Mouse (Mus musculus): ENCODE measurements around the gene Acp5. TPM values are rescaled to one million over a fixed set of nuclear protein-coding genes. Genes with fewer than 3 reads are reported as not detected.
A peak's percentile ranks its signal among the peaks of the same experiment; 100 is the strongest.

The Acp5 gene
- polyA plus RNA-seq, 1 experiment from 2014 or later, result 26.1 TPM

DNA sequence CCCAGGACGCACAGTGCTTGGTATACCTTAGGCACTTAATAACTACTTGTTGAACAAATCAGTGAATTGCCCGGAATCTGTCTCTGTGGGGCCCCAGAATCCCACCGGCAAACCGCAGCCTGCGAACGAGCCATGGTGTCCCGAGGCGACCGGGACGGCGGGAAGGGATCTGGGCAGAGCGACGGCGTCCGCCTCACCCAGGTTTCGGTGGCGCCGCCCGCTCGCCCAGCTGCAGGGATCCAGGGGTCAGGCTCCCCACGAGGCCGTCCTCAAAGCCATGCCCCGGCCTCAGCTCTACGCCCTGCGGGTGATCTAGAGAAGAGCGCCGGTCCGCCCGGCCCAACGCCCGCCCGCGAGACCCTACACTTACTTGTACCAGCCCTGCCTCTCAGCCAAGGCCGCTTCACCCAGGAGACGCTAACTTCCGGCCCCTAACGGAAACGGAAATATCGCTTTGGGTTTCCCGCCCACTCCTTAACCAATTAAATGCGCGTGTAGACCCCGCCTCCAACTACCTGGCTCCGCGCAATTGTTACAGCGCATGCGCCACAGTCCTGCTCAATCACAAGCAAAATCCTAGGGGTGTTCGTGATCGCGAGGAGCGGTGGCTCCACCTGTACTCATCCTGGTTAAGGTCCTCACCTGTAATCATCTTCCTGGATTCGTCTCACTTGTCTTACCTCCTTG is 18.6 kb downstream of the Acp5 start, which contains the start of gene Elof1:
TSS of gene Elof1 (minus strand) at position 433 of the 687 bp plus-strand sequence.
- H3K4me1 ChIP-seq, result peaks cover 22% of the 10 kb centered on the region
- WGBS, result under 1% methylated on average over 52 of the region's 52 CpGs
- H3K27ac ChIP-seq, result peak within 1 kb of the TSS; percentile 90

GRCm38 (mm10) chr9:22116086-22116485 is 19.4 kb downstream of the Acp5 start:
- Histone ChIP-seq H3K9me3 (no peaks in the 10 kb centered on the region), H3K4me3 (peak overlapping the region; percentile 88), H3K4me1 (peaks cover 22% of the 10 kb centered on the region), H3K36me3 (replicated peaks) (peaks cover 35% of the 10 kb centered on the region), H3K27ac (peak overlapping the region; percentile 90), H3K27me3 (ENCODE audit: poor library complexity, severe bottlenecking) (no peaks in the 10 kb centered on the region)
- WGBS, result 42% methylated on average over 15 of the region's 15 CpGs
- DNase-seq (ENCODE audit: extremely low spot score, low spot score), result no peak

More for the DNA sequence above, 18.6 kb downstream of the Acp5 start, which contains the start of gene Elof1:
- H3K36me3 ChIP-seq (replicated peaks), result peaks cover 27% of the 10 kb centered on the region
- DNase-seq (ENCODE audit: extremely low spot score, low spot score), result peak; percentile 96
- peak within 1 kb of the TSS; percentile 88 for H3K4me3 ChIP-seq
- no peaks in the 10 kb centered on the region for H3K27me3 ChIP-seq (ENCODE audit: poor library complexity, severe bottlenecking)
- H3K9me3 ChIP-seq, result no peaks in the 10 kb centered on the region

- Histone ChIP-seq H3K36me3 (replicated peaks) (peaks cover 40% of the 10 kb centered on the region), H3K9me3 (no peaks in the 10 kb centered on the region), H3K4me1 (peaks cover 22% of the 10 kb centered on the region), H3K4me3 (peak overlapping the region; percentile 88), H3K27me3 (ENCODE audit: poor library complexity, severe bottlenecking) (no peaks in the 10 kb centered on the region), H3K27ac (0 out of 2 replicates have a peak overlapping the region, but pooled peaks have one; percentile 90)
- no peak for DNase-seq (ENCODE audit: extremely low spot score, low spot score)
- WGBS, result 92% methylated on average over 4 of the region's 4 CpGs
Measured at GRCm38 (mm10) chr9:22115635-22116034, 19.9 kb downstream of the Acp5 start.

GRCm38 (mm10) chr9:22108194-22108593 is 27.3 kb downstream of the Acp5 start:
- no peak for DNase-seq (ENCODE audit: extremely low spot score, low spot score)
- Histone ChIP-seq H3K36me3 (replicated peaks) (peaks cover 47% of the 10 kb centered on the region), H3K27me3 (ENCODE audit: poor library complexity, severe bottlenecking) (no peaks in the 10 kb centered on the region), H3K4me3 (no peak overlapping the region), H3K4me1 (no peaks in the 10 kb centered on the region), H3K9me3 (no peaks in the 10 kb centered on the region; the same call in 1 of the 2 replicates), H3K27ac (no peak overlapping the region)
- 93% methylated on average over 9 of the region's 9 CpGs for WGBS

DNA sequence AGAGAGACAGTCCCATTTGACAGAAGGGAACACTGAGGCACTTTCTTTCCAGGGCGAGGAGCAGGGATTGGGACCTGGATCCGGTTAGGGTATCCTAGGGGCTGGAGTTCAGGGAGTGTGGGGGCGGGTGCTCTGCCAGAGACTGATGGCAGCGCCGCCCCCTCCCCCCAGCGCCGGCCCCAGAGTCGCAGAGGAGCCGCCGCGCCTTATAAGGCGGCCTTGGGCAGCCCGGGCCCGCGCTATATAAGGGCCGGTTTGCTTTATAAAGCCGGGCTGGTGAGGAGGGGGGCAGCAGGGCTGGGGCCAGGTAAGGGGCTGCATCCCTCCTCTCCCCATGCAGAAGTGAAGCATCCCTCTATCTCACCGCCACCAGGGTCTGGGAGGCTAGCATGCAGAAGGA is 35.6 kb downstream of the Acp5 start:
- DNase-seq (ENCODE audit: extremely low spot score, low spot score), result no peak
- WGBS, result 6% methylated on average over 18 of the region's 18 CpGs
- Histone ChIP-seq H3K27me3 (ENCODE audit: poor library complexity, severe bottlenecking) (peaks cover 61% of the 10 kb centered on the region), H3K4me1 (peaks cover 19% of the 10 kb centered on the region), H3K4me3 (no peak overlapping the region), H3K36me3 (replicated peaks) (no peaks in the 10 kb centered on the region), H3K9me3 (no peaks in the 10 kb centered on the region), H3K27ac (no peak overlapping the region)

- DNase-seq (ENCODE audit: extremely low spot score, low spot score), result no peak
- no peak within 1 kb of the TSS; the same call in 1 of the 2 replicates for H3K4me3 ChIP-seq
- peaks cover 66% of the 10 kb centered on the region for H3K27me3 ChIP-seq (ENCODE audit: poor library complexity, severe bottlenecking)
- 8% methylated on average over 14 of the region's 14 CpGs for WGBS
- H3K4me1 ChIP-seq, result peaks cover 19% of the 10 kb centered on the region
- no peaks in the 10 kb centered on the region for H3K36me3 ChIP-seq (replicated peaks)
- no peak within 1 kb of the TSS for H3K27ac ChIP-seq
- no peaks in the 10 kb centered on the region for H3K9me3 ChIP-seq
Measured at GRCm38 (mm10) chr9:22098993-22099696, 36.4 kb downstream of the Acp5 start, which contains the start of gene Cnn1. Cnn1 (plus strand) TSS chr9:22099216.

- peak overlapping the region; percentile 86 for H3K27ac ChIP-seq
- H3K36me3 ChIP-seq (replicated peaks), result no peaks in the 10 kb centered on the region
- peaks cover 19% of the 10 kb centered on the region for H3K4me1 ChIP-seq
- peak overlapping the region; percentile 55 for H3K4me3 ChIP-seq
- peak; percentile 78 for DNase-seq (ENCODE audit: extremely low spot score, low spot score)
- WGBS, result 5% methylated on average over 24 of the region's 24 CpGs
- peaks cover 61% of the 10 kb centered on the region for H3K27me3 ChIP-seq (ENCODE audit: poor library complexity, severe bottlenecking)
- no peaks in the 10 kb centered on the region for H3K9me3 ChIP-seq
Measured at GRCm38 (mm10) chr9:22095854-22096307, 39.6 kb downstream of the Acp5 start.

DNA sequence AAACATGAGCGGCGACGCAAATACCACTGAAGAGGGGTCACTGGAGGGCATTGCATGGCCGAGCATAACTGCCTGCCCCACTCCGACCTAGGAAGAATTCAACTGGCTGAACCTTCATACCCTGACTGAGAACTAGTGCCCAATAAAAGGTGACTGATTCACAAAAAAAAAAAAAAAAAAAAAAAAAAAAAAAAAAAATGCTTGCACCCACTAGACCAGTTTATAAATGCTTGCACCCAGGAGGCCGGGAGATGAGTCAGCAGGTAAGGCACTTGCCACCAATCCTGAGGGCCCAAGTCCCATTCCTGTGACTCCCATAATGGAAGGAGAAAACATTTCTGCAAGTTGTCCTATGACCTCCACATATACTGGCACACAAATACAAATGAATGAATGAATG is 42.8 kb downstream of the Acp5 start:
- Histone ChIP-seq H3K9me3 (no peaks in the 10 kb centered on the region), H3K27ac (no peak overlapping the region), H3K36me3 (replicated peaks) (no peaks in the 10 kb centered on the region), H3K4me3 (no peak overlapping the region), H3K27me3 (ENCODE audit: poor library complexity, severe bottlenecking) (peaks cover 30% of the 10 kb centered on the region), H3K4me1 (peaks cover 7% of the 10 kb centered on the region; the same call in 1 of the 2 replicates)
- 90% methylated on average over 6 of the region's 6 CpGs for WGBS
- DNase-seq (ENCODE audit: extremely low spot score, low spot score), result no peak

- H3K4me3 ChIP-seq, result no peak overlapping the region
- no peak overlapping the region for H3K27ac ChIP-seq
- no peak for DNase-seq (ENCODE audit: extremely low spot score, low spot score)
- WGBS, result 90% methylated on average over 7 of the region's 7 CpGs
- peaks cover 11% of the 10 kb centered on the region for H3K27me3 ChIP-seq (ENCODE audit: poor library complexity, severe bottlenecking)
- peaks cover 7% of the 10 kb centered on the region for H3K4me1 ChIP-seq
- no peaks in the 10 kb centered on the region for H3K9me3 ChIP-seq
- no peaks in the 10 kb centered on the region for H3K36me3 ChIP-seq (replicated peaks)
Measured at GRCm38 (mm10) chr9:22089986-22090385, 45.5 kb downstream of the Acp5 start.

DNA sequence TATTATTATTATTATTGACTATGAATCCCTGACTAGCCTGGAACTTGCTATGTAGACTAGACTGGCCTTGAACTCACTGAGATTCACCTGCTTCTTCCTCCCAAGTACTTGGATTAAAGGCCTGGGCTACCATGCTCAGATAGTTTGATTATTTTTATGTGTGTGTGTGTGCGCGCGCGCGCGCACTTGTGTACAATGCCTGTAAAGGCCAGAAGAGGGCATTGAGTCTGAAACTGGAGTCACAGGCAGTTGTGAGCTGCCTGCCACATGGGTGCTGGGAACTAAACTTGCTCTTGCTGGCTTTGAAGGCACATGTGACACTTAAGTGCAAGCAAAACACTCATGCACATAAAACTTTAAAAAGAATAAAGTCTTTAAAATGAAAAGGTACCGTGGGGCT is 46.2 kb downstream of the Acp5 start:
- Histone ChIP-seq H3K27me3 (ENCODE audit: poor library complexity, severe bottlenecking) (peaks cover 5% of the 10 kb centered on the region; the same call in 1 of the 2 replicates), H3K36me3 (replicated peaks) (no peaks in the 10 kb centered on the region), H3K9me3 (no peaks in the 10 kb centered on the region), H3K4me1 (peaks cover 13% of the 10 kb centered on the region), H3K4me3 (no peak overlapping the region), H3K27ac (no peak overlapping the region)
- WGBS, result 94% methylated on average over 7 of the region's 7 CpGs
- DNase-seq (ENCODE audit: extremely low spot score, low spot score), result no peak

DNA sequence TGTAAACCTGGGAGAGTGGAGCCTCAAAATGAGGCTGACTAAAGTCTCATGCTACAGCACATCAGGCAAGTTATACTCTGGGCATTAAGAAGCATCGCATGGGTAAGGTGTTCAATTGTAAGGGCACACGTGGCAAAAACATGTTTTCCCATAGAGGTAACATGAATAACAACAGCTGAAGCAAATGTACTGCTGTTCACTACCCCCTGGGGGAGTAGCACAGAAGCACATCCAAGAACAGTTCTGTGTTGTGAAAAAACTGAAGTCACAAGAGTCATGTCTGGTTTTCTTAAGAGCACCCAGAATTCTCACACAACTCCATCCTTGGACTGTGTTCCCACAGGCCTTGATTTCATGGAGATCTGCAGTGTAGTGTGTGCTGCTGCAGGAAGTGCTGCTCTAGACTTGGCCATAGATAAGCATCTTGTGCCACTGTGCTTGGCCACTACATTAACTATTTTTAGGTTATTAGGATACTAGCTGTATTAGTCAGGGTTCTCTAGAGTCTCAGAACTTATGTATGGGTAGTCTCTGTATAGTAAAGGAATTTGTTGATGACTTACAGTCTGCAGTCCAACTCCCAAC is 48.4 kb downstream of the Acp5 start:
- Histone ChIP-seq H3K36me3 (replicated peaks) (peaks cover 6% of the 10 kb centered on the region), H3K27me3 (ENCODE audit: poor library complexity, severe bottlenecking) (no peaks in the 10 kb centered on the region), H3K27ac (no peak overlapping the region), H3K4me1 (peaks cover 13% of the 10 kb centered on the region), H3K9me3 (no peaks in the 10 kb centered on the region), H3K4me3 (no peak overlapping the region)
- DNase-seq (ENCODE audit: extremely low spot score, low spot score), result no peak
- 80% methylated on average over 2 of the region's 2 CpGs for WGBS

DNA sequence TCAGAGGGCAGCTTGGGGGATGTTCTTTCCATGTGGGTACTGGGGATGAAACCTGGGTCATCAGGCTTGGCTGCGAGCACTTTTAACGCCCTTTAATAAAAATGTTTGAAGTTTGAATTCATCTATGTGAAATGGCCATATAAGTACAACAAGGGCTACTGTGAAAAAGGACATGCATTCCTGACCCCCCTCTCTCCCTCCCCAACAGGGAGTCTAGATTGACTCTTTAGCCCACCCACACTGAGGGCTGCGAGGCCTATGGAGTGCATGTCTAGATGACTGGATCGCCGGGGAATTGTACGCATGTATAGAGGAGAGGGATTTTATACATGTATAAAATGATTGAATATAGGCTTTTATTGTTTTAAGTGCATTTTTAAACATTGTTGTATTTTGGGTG is 49.5 kb downstream of the Acp5 start:
- no peaks in the 10 kb centered on the region for H3K27me3 ChIP-seq (ENCODE audit: poor library complexity, severe bottlenecking)
- peaks cover 9% of the 10 kb centered on the region for H3K36me3 ChIP-seq (replicated peaks)
- 89% methylated on average over 6 of the region's 6 CpGs for WGBS
- peaks cover 13% of the 10 kb centered on the region for H3K4me1 ChIP-seq
- H3K4me3 ChIP-seq, result peak overlapping the region; percentile 87
- H3K27ac ChIP-seq, result peak overlapping the region; percentile 84; the same call in 1 of the 2 replicates
- no peak for DNase-seq (ENCODE audit: extremely low spot score, low spot score)
- H3K9me3 ChIP-seq, result no peaks in the 10 kb centered on the region
